Mouse (Mus musculus): Measurements from ENCODE around the gene Dpf2. TPM values are rescaled to one million over a fixed set of nuclear protein-coding genes. Genes with fewer than 3 reads are reported as not detected.

Gene Dpf2
- polyA plus RNA-seq, 1 experiment from 2014 or later: 225 TPM

DNA sequence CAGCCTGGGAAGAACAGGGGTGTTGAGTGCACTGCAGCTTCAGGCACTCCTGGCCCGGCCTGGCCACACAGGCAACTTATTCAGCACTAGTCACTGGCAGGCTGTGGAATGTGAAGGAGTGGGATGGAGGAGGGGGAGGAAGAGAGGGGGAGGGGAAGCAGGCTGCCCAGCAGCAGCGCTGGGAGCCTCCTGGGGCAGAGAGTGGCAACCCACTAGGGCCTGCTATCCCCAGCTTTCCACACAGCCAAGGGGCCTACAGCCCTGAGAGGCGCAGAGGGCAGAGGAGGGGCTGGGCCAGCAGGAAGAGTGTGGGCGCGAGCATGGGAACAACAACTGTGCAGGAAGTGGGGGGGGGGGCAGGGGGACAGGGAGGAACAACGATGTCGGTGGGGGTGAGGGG lies 41.5 kb downstream of the Dpf2 start:
- peaks cover 20% of the 10 kb centered on the region for H3K4me1 ChIP-seq (ENCODE audit: control insufficient read depth, insufficient read depth, low read length)
- no peaks in the 10 kb centered on the region for H3K9me3 ChIP-seq (ENCODE audit: control insufficient read depth, low read length)
- ATAC-seq (ENCODE audit: insufficient read depth, low FRiP score, low TSS enrichment) (no peak), DNase-seq (ENCODE audit: low spot score) (peak; percentile 56)
- H3K4me3 ChIP-seq (ENCODE audit: low read depth, low read length): no peak overlapping the region
- 4% methylated on average over 7 of the region's 7 CpGs for WGBS
- H3K4me2 ChIP-seq (ENCODE audit: low read depth): 0 out of 2 replicates have a peak overlapping the region, but pooled peaks have one; percentile 14
- peak overlapping the region; percentile 44 for H3K9ac ChIP-seq (ENCODE audit: low read length)
- peaks cover 2% of the 10 kb centered on the region; the same call in 1 of the 2 replicates for H3K36me3 ChIP-seq (ENCODE audit: control insufficient read depth, insufficient read depth, low read length)
- peak overlapping the region; percentile 27; the same call in 1 of the 2 replicates for H3K27ac ChIP-seq (ENCODE audit: low read depth, low read length)
- no peaks in the 10 kb centered on the region for H3K27me3 ChIP-seq (ENCODE audit: control insufficient read depth, insufficient read depth, low read length)

DNA sequence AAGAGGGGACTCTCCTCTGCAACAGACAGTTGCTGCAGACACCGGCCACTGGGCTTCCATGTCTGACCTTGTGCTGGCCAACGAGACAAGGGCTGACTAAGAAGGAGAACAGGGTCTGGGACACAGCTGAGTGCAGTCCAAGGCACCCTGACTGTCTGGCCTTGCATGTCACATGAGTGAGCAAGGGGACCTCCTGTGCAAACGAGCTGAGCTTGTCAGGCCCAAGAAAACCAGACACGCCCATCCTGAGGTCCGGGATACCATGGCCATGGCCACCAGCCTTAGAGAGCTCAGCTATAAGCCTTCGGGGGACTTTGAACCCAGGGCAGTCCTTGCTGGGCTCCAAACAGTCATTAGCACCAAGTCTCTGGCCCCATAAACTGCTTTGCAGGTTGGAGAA lies 44.7 kb downstream of the Dpf2 start:
- DNase-seq (ENCODE audit: low spot score): no peak
- no peaks in the 10 kb centered on the region for H3K9me3 ChIP-seq (ENCODE audit: control insufficient read depth, low read length)
- H3K9ac ChIP-seq (ENCODE audit: low read length): no peak overlapping the region
- ATAC-seq (ENCODE audit: insufficient read depth, low FRiP score, low TSS enrichment): no peak
- no peak overlapping the region for H3K4me3 ChIP-seq (ENCODE audit: low read depth, low read length)
- no peak overlapping the region for H3K4me2 ChIP-seq (ENCODE audit: low read depth)
- no peak overlapping the region for H3K27ac ChIP-seq (ENCODE audit: low read depth, low read length)
- peaks cover 9% of the 10 kb centered on the region for H3K36me3 ChIP-seq (ENCODE audit: control insufficient read depth, insufficient read depth, low read length)
- H3K4me1 ChIP-seq (ENCODE audit: control insufficient read depth, insufficient read depth, low read length): peaks cover 8% of the 10 kb centered on the region
- H3K27me3 ChIP-seq (ENCODE audit: control insufficient read depth, insufficient read depth, low read length): no peaks in the 10 kb centered on the region
- 95% methylated on average over 6 of the region's 6 CpGs for WGBS

DNA sequence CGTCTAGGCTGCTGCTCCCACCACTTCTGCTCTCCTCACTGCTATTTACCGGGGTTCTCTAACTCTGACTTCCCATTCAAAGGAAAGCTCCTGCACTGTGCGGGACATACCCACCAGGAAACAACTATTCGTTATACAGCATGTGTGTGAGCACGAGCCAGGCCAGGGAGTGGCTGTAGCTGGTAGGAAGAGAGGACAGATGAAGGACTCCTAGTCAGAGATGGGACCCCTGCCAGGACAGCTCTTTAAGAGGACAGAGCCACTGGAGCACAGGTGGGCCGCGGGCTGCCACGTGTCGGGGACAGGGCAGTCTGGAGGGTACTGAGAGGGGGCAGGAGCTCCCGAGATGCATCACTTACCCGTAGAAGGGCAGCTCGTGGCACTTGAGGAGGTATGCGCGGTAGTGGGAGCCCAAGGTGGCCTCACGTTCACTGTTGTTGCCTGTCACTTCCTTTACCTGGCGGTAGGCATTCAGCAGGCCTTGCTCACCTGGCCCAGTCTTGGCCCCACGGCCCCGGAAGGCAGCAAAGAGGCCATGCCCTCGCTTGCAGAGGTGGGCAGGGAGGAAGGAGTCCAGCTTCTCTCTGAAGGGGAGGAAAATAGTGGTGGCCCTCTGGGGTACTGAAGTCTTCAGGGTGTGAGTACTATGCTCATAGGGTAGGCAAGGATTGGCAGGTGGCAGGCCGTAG lies 48.0 kb downstream of the Dpf2 start:
- H3K4me2 ChIP-seq (ENCODE audit: low read depth): no peak overlapping the region
- H3K36me3 ChIP-seq (ENCODE audit: control insufficient read depth, insufficient read depth, low read length): peaks cover 27% of the 10 kb centered on the region
- no peak overlapping the region for H3K9ac ChIP-seq (ENCODE audit: low read length)
- WGBS: 94% methylated on average over 20 of the region's 20 CpGs
- no peak overlapping the region for H3K27ac ChIP-seq (ENCODE audit: low read depth, low read length)
- no peaks in the 10 kb centered on the region for H3K4me1 ChIP-seq (ENCODE audit: control insufficient read depth, insufficient read depth, low read length)
- no peak overlapping the region for H3K4me3 ChIP-seq (ENCODE audit: low read depth, low read length)
- no peaks in the 10 kb centered on the region for H3K27me3 ChIP-seq (ENCODE audit: control insufficient read depth, insufficient read depth, low read length)
- DNase-seq (ENCODE audit: low spot score) (no peak), ATAC-seq (ENCODE audit: insufficient read depth, low FRiP score, low TSS enrichment) (no peak)
- no peaks in the 10 kb centered on the region for H3K9me3 ChIP-seq (ENCODE audit: control insufficient read depth, low read length)

DNA sequence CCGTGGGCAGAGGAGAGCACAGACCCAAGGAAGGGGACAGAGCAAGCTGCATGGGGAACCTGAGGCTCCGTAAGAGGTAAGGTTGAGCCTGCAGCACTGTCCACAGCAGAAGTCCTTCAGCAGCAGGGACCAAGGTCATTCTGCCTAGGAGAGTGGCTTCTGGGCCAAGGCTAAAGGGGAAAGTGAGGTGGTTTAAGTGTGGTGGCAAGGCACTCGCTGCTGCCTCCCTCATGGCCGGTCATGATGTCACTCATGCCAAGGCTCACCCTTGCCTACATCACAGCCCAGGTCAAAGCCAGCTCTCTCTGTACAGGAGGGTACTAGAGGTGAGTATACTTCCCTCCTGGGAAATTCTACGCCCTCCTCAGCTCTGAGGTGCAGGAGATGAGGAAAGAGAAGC lies 49.0 kb downstream of the Dpf2 start:
- DNase-seq (ENCODE audit: low spot score): no peak
- Histone ChIP-seq H3K4me3 (ENCODE audit: low read depth, low read length) (no peak overlapping the region), H3K4me1 (ENCODE audit: control insufficient read depth, insufficient read depth, low read length) (no peaks in the 10 kb centered on the region), H3K4me2 (ENCODE audit: low read depth) (no peak overlapping the region), H3K9me3 (ENCODE audit: control insufficient read depth, low read length) (no peaks in the 10 kb centered on the region), H3K27me3 (ENCODE audit: control insufficient read depth, insufficient read depth, low read length) (no peaks in the 10 kb centered on the region), H3K36me3 (ENCODE audit: control insufficient read depth, insufficient read depth, low read length) (peaks cover 25% of the 10 kb centered on the region), H3K27ac (ENCODE audit: low read depth, low read length) (no peak overlapping the region), H3K9ac (ENCODE audit: low read length) (no peak overlapping the region)
- no peak for ATAC-seq (ENCODE audit: insufficient read depth, low FRiP score, low TSS enrichment)
- WGBS: 98% methylated on average over 5 of the region's 5 CpGs

DNA sequence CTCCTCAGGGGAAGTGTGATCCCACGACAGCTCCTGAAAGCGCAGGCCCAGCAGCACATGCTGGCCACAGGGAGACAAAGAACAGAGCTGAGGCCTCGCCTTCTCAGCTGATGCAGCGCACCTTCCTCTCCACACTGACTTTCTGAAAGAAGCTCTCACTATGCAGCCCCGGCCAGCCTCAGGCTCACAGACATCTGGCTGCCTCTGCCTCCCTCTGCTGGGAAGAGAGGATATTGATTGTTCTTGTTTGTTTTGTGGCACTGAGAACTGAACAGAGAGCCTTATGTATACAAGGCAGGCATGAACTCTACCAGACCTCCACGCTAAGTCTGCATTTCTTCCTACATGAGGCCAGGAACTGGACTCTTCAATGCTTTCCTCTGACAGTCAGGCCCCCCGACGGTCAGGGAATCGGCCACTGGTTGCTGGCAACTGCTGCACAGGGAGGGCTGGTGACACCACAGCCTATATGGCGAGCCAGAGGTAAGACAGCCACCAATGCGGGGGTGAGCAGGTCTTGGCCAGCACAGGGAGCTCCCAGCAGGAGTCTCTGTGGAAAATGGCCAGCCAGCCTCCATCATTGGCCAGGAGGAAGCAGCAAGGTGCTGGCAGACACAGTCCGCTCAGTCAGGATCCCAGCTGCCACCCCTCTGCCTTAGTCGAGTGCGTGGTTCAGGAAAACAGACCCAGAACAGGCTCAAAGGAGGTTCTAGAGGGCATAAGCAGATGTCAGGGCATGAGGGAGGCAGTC lies 50.3 kb downstream of the Dpf2 start:
- no peak overlapping the region for H3K4me2 ChIP-seq (ENCODE audit: low read depth)
- ATAC-seq (ENCODE audit: insufficient read depth, low FRiP score, low TSS enrichment): no peak
- peaks cover 27% of the 10 kb centered on the region for H3K36me3 ChIP-seq (ENCODE audit: control insufficient read depth, insufficient read depth, low read length)
- no peaks in the 10 kb centered on the region for H3K9me3 ChIP-seq (ENCODE audit: control insufficient read depth, low read length)
- no peaks in the 10 kb centered on the region for H3K4me1 ChIP-seq (ENCODE audit: control insufficient read depth, insufficient read depth, low read length)
- no peak for DNase-seq (ENCODE audit: low spot score)
- H3K4me3 ChIP-seq (ENCODE audit: low read depth, low read length): no peak overlapping the region
- H3K27ac ChIP-seq (ENCODE audit: low read depth, low read length): no peak overlapping the region
- H3K9ac ChIP-seq (ENCODE audit: low read length): no peak overlapping the region
- no peaks in the 10 kb centered on the region for H3K27me3 ChIP-seq (ENCODE audit: control insufficient read depth, insufficient read depth, low read length)
- 96% methylated on average over 14 of the region's 14 CpGs for WGBS

DNA sequence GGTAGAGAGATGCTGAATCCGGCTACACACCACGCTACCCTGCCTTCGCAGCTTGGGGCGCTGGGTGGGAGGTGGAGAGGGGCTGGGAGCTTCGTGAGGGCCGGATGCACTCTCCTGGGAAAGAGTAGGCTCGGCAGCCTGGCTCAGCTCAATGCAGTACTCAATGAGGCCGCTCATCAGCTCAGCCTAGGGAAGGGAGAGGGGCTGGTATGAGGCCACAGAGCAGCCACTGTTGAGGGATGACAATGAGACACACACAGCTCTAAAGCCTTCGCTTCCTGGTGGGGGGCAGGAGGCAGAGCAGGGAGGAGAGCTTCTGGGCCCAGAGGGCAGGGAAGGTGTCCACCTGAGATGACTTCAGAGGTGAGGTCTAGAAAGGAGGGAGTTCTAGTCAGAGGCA lies 56.2 kb downstream of the Dpf2 start:
- Histone ChIP-seq H3K4me2 (ENCODE audit: low read depth) (no peak overlapping the region), H3K4me1 (ENCODE audit: control insufficient read depth, insufficient read depth, low read length) (no peaks in the 10 kb centered on the region), H3K27me3 (ENCODE audit: control insufficient read depth, insufficient read depth, low read length) (no peaks in the 10 kb centered on the region), H3K27ac (ENCODE audit: low read depth, low read length) (no peak overlapping the region), H3K9me3 (ENCODE audit: control insufficient read depth, low read length) (no peaks in the 10 kb centered on the region), H3K36me3 (ENCODE audit: control insufficient read depth, insufficient read depth, low read length) (peaks cover 9% of the 10 kb centered on the region), H3K4me3 (ENCODE audit: low read depth, low read length) (no peak overlapping the region), H3K9ac (ENCODE audit: low read length) (no peak overlapping the region)
- 86% methylated on average over 9 of the region's 9 CpGs for WGBS
- ATAC-seq (ENCODE audit: insufficient read depth, low FRiP score, low TSS enrichment) (no peak), DNase-seq (ENCODE audit: low spot score) (no peak)

DNA sequence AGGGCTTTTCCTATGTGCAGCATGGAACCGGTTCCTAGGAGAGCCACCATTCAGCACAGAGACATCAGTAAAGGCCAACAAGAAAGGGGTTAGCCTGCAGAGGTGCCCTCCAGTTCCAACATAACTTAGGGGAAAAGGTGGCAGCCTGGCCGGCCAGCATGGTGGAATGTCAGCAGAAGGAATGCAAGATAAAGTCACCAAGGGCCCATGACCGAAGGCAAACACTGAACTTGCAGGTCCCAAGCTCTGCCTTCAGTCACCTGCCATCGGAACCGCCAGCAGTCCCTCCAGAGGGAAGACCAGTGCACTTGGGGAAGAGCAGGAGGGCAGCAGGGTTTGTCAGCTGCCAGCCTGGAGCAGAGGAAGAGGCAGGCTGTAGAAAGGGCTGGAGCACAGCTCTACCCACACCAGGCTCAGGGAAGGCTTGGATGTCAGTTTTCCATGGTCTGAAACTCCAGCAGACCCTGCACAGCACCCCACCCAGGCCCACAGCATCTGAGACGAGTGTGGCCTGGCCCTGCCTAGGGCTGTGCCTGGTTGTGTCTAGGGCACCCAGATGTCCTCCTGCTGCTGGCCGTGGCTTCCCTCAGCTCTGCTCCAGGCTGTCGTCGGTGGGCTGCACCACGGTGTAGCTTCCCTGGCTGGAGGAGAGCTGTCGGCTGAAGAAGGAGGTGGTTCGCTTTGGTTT lies 60.6 kb downstream of the Dpf2 start:
- ATAC-seq (ENCODE audit: insufficient read depth, low FRiP score, low TSS enrichment) (no peak), DNase-seq (ENCODE audit: low spot score) (no peak)
- Histone ChIP-seq H3K9me3 (ENCODE audit: control insufficient read depth, low read length) (no peaks in the 10 kb centered on the region), H3K9ac (ENCODE audit: low read length) (no peak overlapping the region; the same call in 1 of the 2 replicates), H3K4me2 (ENCODE audit: low read depth) (no peak overlapping the region), H3K36me3 (ENCODE audit: control insufficient read depth, insufficient read depth, low read length) (peaks cover 2% of the 10 kb centered on the region; the same call in 1 of the 2 replicates), H3K27ac (ENCODE audit: low read depth, low read length) (no peak overlapping the region), H3K27me3 (ENCODE audit: control insufficient read depth, insufficient read depth, low read length) (no peaks in the 10 kb centered on the region), H3K4me3 (ENCODE audit: low read depth, low read length) (no peak overlapping the region), H3K4me1 (ENCODE audit: control insufficient read depth, insufficient read depth, low read length) (peaks cover 26% of the 10 kb centered on the region)
- WGBS: 90% methylated on average over 12 of the region's 12 CpGs

DNA sequence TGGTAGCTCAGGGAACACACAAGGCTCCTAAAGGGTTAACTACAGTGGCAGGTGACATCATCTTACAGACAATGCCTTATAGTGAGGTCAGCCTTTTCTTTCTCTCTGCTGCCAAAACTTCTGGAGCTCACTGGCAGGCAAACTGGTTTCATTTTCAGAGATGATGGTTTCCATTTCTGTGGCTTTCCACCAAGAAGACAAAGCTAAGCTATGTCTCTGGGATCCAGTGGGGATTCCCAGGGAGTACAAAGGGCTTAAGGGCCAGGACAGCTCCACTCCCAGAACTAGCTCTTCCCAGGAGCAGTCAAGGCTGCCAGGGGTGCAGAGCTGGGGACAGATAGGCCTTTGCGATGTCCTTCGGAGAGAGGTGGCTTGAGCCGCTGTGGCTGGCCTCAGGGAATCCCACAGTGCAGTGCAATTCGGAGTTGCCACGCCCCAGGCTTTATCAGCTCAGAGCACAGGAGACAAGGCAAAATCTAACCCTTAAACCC lies 61.3 kb downstream of the Dpf2 start:
- Histone ChIP-seq H3K27me3 (ENCODE audit: control insufficient read depth, insufficient read depth, low read length) (no peaks in the 10 kb centered on the region), H3K9me3 (ENCODE audit: control insufficient read depth, low read length) (no peaks in the 10 kb centered on the region), H3K4me2 (ENCODE audit: low read depth) (no peak overlapping the region), H3K4me1 (ENCODE audit: control insufficient read depth, insufficient read depth, low read length) (peaks cover 29% of the 10 kb centered on the region), H3K4me3 (ENCODE audit: low read depth, low read length) (no peak overlapping the region), H3K36me3 (ENCODE audit: control insufficient read depth, insufficient read depth, low read length) (peaks cover 2% of the 10 kb centered on the region; the same call in 1 of the 2 replicates), H3K27ac (ENCODE audit: low read depth, low read length) (no peak overlapping the region), H3K9ac (ENCODE audit: low read length) (no peak overlapping the region)
- WGBS: 73% methylated on average over 5 of the region's 5 CpGs
- ATAC-seq (ENCODE audit: insufficient read depth, low FRiP score, low TSS enrichment) (no peak), DNase-seq (ENCODE audit: low spot score) (no peak)

Data from neural tube, embryonic 11.5 days (tissue).